Mouse (Mus musculus) urinary bladder, postnatal 10 days (tissue): ENCODE measurements around the gene Podxl.

ENCODE experiments used
- DNase-seq: peaks from one replicate; pipeline ENCODE4 v3.0.0; 2022; ENCODE audit warnings: low spot score

The Podxl gene

GRCm38 (mm10) chr6:31523657-31524056, 40.1 kb downstream of the Podxl start:
- DNase-seq: no peak

- no peak for DNase-seq
Observed at GRCm38 (mm10) chr6:31523039-31523438, 40.7 kb downstream of the Podxl start.

GRCm38 (mm10) chr6:31522478-31522877, 41.3 kb downstream of the Podxl start:
- no peak for DNase-seq

GRCm38 (mm10) chr6:31521491-31522355, 42.1 kb downstream of the Podxl start:
- DNase-seq: no peak

- no peak for DNase-seq
Observed at GRCm38 (mm10) chr6:31520486-31521215, 43.1 kb downstream of the Podxl start.

- DNase-seq: no peak
Observed at GRCm38 (mm10) chr6:31519001-31519471, 44.7 kb downstream of the Podxl start.

GRCm38 (mm10) chr6:31518338-31518698, 45.5 kb downstream of the Podxl start:
- no peak for DNase-seq

- DNase-seq: no peak
Observed at GRCm38 (mm10) chr6:31517681-31518337, 46.0 kb downstream of the Podxl start.

- no peak for DNase-seq
Observed at GRCm38 (mm10) chr6:31513726-31514125, 50.1 kb downstream of the Podxl start.

- DNase-seq: no peak
Observed at GRCm38 (mm10) chr6:31502614-31503013, 61.2 kb downstream of the Podxl start.

GRCm38 (mm10) chr6:31500691-31501090, 63.1 kb downstream of the Podxl start:
- no peak for DNase-seq

- DNase-seq: no peak
Observed at GRCm38 (mm10) chr6:31500260-31500659, 63.5 kb downstream of the Podxl start.

- DNase-seq: no peak
Observed at GRCm38 (mm10) chr6:31499836-31500235, 63.9 kb downstream of the Podxl start.

GRCm38 (mm10) chr6:31496227-31496626, 67.6 kb downstream of the Podxl start:
- no peak for DNase-seq

- DNase-seq: no peak
Observed at GRCm38 (mm10) chr6:31495122-31495731, 68.6 kb downstream of the Podxl start.

- no peak for DNase-seq
Observed at GRCm38 (mm10) chr6:31489950-31490349, 73.8 kb downstream of the Podxl start.

GRCm38 (mm10) chr6:31486601-31487000, 77.2 kb downstream of the Podxl start:
- no peak for DNase-seq

GRCm38 (mm10) chr6:31480008-31480407, 83.8 kb downstream of the Podxl start:
- DNase-seq: no peak

- DNase-seq: no peak
Observed at GRCm38 (mm10) chr6:31478221-31478620, 85.6 kb downstream of the Podxl start.
